Mouse (Mus musculus) leukemia stem cell, adult 10-12 weeks (primary cell): ENCODE measurements around the gene Hspa12a. TPM values are rescaled to one million over a fixed set of nuclear protein-coding genes. Genes with fewer than 3 reads are reported as not detected.

Experiments used
- polyA plus RNA-seq: library from polyadenylated mRNA; stranded (reverse); fragments of >175 nt; gene quantifications from 2 replicates; pipeline ENCODE4 v1.2.3, GENCODE M21; 2012; ENCODE audit warnings: low replicate concordance

The Hspa12a gene
- 0.12 and 0.33 TPM in 2 replicates for polyA plus RNA-seq

GRCm38 (mm10) chr19:58942841-58943828 is at the start of gene Hspa12a, which contains the start of gene Eno4:
Hspa12a (minus strand) TSS chr19:58943654.
Eno4 (plus strand) TSS chr19:58943425.

GRCm38 (mm10) chr19:58794284-58794683 is 149.2 kb downstream of the Hspa12a start, which contains the start of gene 1700019N19Rik:
1700019N19Rik (minus strand) TSS chr19:58794461.

GRCm38 (mm10) chr19:58759423-58759822 is 184.0 kb downstream of the Hspa12a start, which contains the start of gene Pnliprp2:
Pnliprp2 (plus strand) TSS chr19:58759719.

Other genes starting within 250 kb of the Hspa12a start
- gene Pnliprp1, start 214.8 kb downstream of the Hspa12a start, polyA plus RNA-seq = not detected in 2 replicates
- not detected in 2 replicates for gene Pnliprp2, start 183.9 kb downstream of the Hspa12a start, polyA plus RNA-seq
- not detected in 2 replicates for gene 1700019N19Rik, start 149.2 kb downstream of the Hspa12a start, polyA plus RNA-seq
- gene Eno4, start 229 bp downstream of the Hspa12a start, polyA plus RNA-seq = not detected in 2 replicates
- 0.48 and 0.60 TPM in 2 replicates for gene Shtn1, start 132.4 kb upstream of the Hspa12a start, polyA plus RNA-seq
- gene Vax1, start 226.4 kb upstream of the Hspa12a start, polyA plus RNA-seq = not detected in 2 replicates